Mouse (Mus musculus) C2C12 (cell line): ENCODE measurements around the gene Clgn.

Experiments used
- CTCF ChIP-seq: IDR thresholded peaks from one replicate; pipeline ENCODE4 v1.5.1; 2011; ENCODE audit not compliant: control insufficient read depth, insufficient read depth, insufficient read length
- MAX ChIP-seq: IDR thresholded peaks from one replicate; pipeline ENCODE4 v1.6.1; 2011; ENCODE audit warnings: mild to moderate bottlenecking, control low read depth
- MYOD1 ChIP-seq: IDR thresholded peaks from one replicate; pipeline ENCODE4 v1.6.1; 2011; ENCODE audit warnings: low read depth; ENCODE audit not compliant: control insufficient read depth, insufficient read length
- USF1 ChIP-seq: IDR thresholded peaks from one replicate; pipeline ENCODE4 v1.6.1; 2011; ENCODE audit warnings: low read depth, mild to moderate bottlenecking, control low read depth, moderate library complexity

GRCm38 (mm10) chr8:83397726-83398125 lies 8.1 kb downstream of the Clgn start:
- TF ChIP-seq CTCF (no peak), USF1 (no peak), MYOD1 (no peak), MAX (no peak)
